Mouse (Mus musculus): ENCODE measurements around the gene Pik3c2a. TPM values are rescaled to one million over a fixed set of nuclear protein-coding genes. Genes with fewer than 3 reads are reported as not detected.

Gene Pik3c2a
- polyA plus RNA-seq, 1 experiment from 2014 or later: 22.3 TPM

DNA sequence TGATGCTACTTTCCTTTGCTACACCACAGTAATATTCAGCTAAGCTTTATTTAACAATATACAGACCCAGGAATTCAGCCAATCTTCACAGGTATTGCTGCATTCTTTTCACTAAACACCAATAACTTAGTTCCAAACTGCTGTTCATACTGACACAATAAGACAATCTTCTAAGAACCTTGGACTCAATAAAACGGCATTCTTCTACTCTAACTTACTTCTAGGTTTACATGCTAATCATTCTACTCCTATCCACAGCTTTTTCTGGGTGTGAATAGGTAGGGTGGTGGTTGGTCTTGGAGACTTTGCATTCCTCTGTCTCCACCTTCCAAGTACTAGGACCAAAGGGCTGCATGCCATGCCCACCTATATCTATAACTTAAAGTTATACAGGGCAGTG is 69.0 kb downstream of the Pik3c2a start:
- Histone ChIP-seq H3K27ac (no peak overlapping the region), H3K9me3 (no peaks in the 10 kb centered on the region), H3K27me3 (replicated peaks) (no peaks in the 10 kb centered on the region), H3K9ac (no peak overlapping the region), H3K4me2 (replicated peaks) (no peak overlapping the region), H3K4me1 (replicated peaks) (no peaks in the 10 kb centered on the region), H3K36me3 (0 out of 2 replicates have a peak, but pooled peaks cover 2% of the 10 kb centered on the region), H3K4me3 (replicated peaks) (no peak overlapping the region)
- 74% methylated on average over 1 of the region's 1 CpGs for WGBS
- ATAC-seq: peak; percentile 65

DNA sequence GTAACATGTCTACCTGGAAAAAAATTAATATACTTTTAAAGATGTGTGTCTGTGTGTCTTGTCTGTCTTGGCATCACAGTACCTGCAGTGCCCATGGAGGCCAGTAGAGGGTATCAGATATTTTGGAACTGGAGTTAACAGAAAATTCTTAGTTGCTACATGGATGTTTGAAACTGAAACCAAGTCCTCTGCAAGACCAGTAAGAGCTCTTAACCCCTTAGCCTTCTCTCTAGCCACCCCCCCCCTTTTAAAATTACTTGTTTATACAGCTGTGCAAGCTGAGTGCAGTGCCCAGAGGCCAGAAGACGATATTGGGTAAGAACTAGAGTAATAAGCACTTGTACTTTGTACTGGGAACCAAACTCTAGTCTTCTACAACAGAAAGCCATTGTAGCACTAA is 107.0 kb downstream of the Pik3c2a start:
- peak; percentile 66 for ATAC-seq
- 0 out of 2 replicates have a peak overlapping the region, but pooled peaks have one; percentile 4 for H3K27ac ChIP-seq
- H3K9me3 ChIP-seq: no peaks in the 10 kb centered on the region
- 0 out of 2 replicates have a peak overlapping the region, but pooled peaks have one; percentile 2 for H3K4me2 ChIP-seq (replicated peaks)
- no peak overlapping the region for H3K4me3 ChIP-seq (replicated peaks)
- peaks cover 5% of the 10 kb centered on the region; the same call in 1 of the 2 replicates for H3K36me3 ChIP-seq
- WGBS: 8% methylated on average over 1 of the region's 1 CpGs
- H3K9ac ChIP-seq: no peak overlapping the region
- no peaks in the 10 kb centered on the region for H3K27me3 ChIP-seq (replicated peaks)
- H3K4me1 ChIP-seq (replicated peaks): no peaks in the 10 kb centered on the region

DNA sequence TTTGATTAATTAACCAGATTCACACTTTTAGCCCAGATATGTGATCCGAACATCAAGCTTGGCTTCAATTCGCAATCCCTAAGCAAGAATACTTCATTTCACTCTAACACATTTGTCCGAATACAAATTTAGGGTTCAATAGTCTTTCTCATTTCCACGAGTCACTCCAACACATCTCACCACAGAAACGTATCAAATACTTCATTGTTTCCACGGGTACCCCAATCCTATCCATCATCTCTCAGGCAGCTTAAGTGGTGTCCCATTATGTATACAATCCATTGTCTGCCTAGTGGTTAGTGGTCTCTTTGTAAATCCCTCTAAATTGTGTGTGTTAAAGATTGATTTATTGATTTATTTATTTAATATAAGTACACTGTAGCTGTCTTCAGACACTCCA is 108.1 kb downstream of the Pik3c2a start:
- Histone ChIP-seq H3K4me3 (replicated peaks) (0 out of 2 replicates have a peak overlapping the region, but pooled peaks have one; percentile 80), H3K4me1 (replicated peaks) (no peaks in the 10 kb centered on the region), H3K9me3 (no peaks in the 10 kb centered on the region), H3K36me3 (peaks cover 9% of the 10 kb centered on the region; the same call in 1 of the 2 replicates), H3K9ac (no peak overlapping the region; the same call in 1 of the 2 replicates), H3K27me3 (replicated peaks) (no peaks in the 10 kb centered on the region), H3K4me2 (replicated peaks) (peak overlapping the region; percentile 75), H3K27ac (no peak overlapping the region)
- WGBS: 71% methylated on average over 6 of the region's 6 CpGs
- ATAC-seq: no peak

DNA sequence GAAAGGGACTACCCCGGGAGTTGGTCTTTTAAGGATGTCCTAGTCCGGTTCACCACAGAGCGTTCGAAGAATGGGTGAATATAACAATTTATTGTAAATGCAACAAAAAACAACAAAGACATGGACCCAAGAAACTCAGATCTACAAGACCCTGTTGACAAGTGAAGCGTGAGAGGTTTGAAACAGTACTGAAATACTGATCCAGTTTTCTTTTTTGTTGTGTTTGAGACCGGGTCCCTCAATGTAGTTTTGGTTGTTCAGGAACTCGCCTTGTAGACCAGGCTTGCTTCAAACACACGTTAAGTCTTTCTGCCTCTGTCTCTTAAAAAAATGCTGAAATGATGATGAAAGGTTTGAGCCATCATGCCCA is 108.6 kb downstream of the Pik3c2a start:
- H3K4me1 ChIP-seq (replicated peaks): no peaks in the 10 kb centered on the region
- H3K9me3 ChIP-seq: no peaks in the 10 kb centered on the region
- peak overlapping the region; percentile 75 for H3K4me2 ChIP-seq (replicated peaks)
- peak overlapping the region; percentile 86 for H3K27ac ChIP-seq
- peak overlapping the region; percentile 80 for H3K4me3 ChIP-seq (replicated peaks)
- H3K27me3 ChIP-seq (replicated peaks): no peaks in the 10 kb centered on the region
- ATAC-seq: no peak
- H3K9ac ChIP-seq: peak overlapping the region; percentile 93
- WGBS: 11% methylated on average over 8 of the region's 8 CpGs
- H3K36me3 ChIP-seq: peaks cover 12% of the 10 kb centered on the region

DNA sequence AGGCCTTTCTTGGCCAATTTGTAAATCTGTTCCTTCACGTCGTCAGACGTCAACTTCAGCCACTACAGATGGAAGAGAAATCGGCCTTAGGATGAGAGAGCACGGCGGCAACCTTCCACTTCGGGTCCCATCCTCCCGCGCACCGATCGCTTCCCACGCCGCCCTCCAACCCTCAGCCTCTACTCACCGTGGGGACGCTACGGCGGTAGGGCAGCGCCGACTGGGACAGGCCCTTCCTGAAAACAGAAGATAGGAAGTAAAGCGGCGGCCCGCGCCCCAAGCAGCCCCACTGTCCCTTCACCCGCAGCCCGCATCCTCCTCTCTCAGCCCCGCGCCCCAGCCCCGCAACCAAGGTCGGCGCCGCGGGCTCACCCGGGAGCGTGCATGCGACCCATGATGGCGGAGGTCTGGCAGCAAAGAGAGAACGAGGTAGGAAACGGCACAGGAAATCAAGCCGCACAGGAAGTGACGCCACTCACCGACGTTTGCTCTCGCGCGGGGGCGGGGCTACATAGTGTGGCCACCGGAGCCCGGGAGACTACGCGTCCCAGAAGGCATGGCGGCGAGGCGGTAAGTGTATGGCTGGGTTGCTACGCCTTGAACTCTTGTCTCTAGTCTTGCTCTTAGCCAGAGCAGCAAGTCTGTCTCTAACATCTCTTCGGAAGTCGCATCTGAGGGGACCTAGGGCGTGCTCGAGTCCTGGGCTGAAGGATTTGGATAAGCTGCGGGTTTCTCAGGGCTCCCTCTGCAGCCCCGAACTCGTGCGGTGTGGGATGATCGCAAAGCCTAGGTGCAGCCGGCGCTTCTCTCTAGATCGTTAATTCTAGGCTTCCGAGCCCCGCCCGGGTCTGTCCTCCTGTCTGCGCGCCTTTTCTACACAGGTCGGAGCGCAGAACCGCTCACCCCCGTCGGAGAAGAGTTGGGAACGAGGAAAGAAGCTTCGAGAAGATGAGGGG is 109.3 kb downstream of the Pik3c2a start, which contains the start of gene Rps13:
Gene Rps13, minus strand, starts transcription at position 483 of the 956 bp plus-strand sequence.
- WGBS: under 1% methylated on average over 78 of the region's 78 CpGs
- no peaks in the 10 kb centered on the region for H3K27me3 ChIP-seq (replicated peaks)
- peak; percentile 99 for ATAC-seq
- H3K9me3 ChIP-seq: no peaks in the 10 kb centered on the region
- H3K9ac ChIP-seq: peak within 1 kb of the TSS; percentile 93
- no peaks in the 10 kb centered on the region for H3K4me1 ChIP-seq (replicated peaks)
- peak within 1 kb of the TSS; percentile 75 for H3K4me2 ChIP-seq (replicated peaks)
- H3K4me3 ChIP-seq (replicated peaks): peak within 1 kb of the TSS; percentile 80
- peak within 1 kb of the TSS; percentile 86 for H3K27ac ChIP-seq
- H3K36me3 ChIP-seq: peaks cover 12% of the 10 kb centered on the region

DNA sequence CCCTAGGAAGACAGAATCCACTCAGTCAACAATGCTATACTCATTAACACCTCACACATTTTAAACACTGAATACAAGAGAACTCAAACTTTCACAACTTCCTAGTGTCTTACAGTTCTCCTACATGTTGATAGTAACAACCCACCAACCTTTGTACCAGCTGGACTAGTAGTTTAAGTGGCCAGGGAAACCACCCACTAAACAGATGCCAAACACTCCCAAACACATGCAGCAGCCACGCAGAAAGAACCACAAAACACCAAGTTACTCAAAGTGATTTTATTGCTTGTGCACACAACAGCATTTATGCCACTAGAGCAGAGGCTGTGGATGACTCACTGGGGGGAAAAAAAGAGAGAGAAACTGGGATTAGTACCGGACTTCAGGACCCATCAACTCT is 112.0 kb downstream of the Pik3c2a start:
- Histone ChIP-seq H3K4me2 (replicated peaks) (no peak overlapping the region), H3K4me3 (replicated peaks) (no peak overlapping the region), H3K4me1 (replicated peaks) (no peaks in the 10 kb centered on the region), H3K27ac (no peak overlapping the region), H3K9ac (no peak overlapping the region), H3K36me3 (peaks cover 12% of the 10 kb centered on the region), H3K9me3 (no peaks in the 10 kb centered on the region), H3K27me3 (replicated peaks) (no peaks in the 10 kb centered on the region)
- WGBS: 86% methylated on average over 2 of the region's 2 CpGs
- ATAC-seq: no peak

DNA sequence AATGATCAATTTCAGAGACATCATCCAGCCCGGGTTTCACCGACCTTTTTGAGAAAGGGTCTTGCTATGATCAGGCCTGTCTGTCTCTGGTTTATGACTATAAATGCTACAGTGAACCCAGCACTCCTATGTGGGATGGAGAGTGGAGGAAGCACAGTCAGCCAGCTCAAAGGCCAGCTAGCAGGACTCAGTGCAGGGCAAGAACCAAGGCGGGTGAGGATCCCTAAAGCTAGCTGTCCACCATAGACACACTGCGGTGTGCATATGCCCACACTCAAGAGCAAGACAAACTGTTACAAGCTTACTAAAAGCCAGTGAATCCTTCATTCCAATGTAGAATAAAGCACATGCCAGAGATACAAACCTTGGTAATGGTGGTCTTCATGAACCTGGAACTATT is 113.4 kb downstream of the Pik3c2a start:
- no peak overlapping the region for H3K4me2 ChIP-seq (replicated peaks)
- no peaks in the 10 kb centered on the region for H3K4me1 ChIP-seq (replicated peaks)
- peaks cover 12% of the 10 kb centered on the region for H3K36me3 ChIP-seq
- H3K4me3 ChIP-seq (replicated peaks): no peak overlapping the region
- H3K27ac ChIP-seq: no peak overlapping the region
- no peak overlapping the region for H3K9ac ChIP-seq
- no peaks in the 10 kb centered on the region for H3K9me3 ChIP-seq
- no peak for ATAC-seq
- WGBS: 85% methylated on average over 4 of the region's 4 CpGs
- no peaks in the 10 kb centered on the region for H3K27me3 ChIP-seq (replicated peaks)

DNA sequence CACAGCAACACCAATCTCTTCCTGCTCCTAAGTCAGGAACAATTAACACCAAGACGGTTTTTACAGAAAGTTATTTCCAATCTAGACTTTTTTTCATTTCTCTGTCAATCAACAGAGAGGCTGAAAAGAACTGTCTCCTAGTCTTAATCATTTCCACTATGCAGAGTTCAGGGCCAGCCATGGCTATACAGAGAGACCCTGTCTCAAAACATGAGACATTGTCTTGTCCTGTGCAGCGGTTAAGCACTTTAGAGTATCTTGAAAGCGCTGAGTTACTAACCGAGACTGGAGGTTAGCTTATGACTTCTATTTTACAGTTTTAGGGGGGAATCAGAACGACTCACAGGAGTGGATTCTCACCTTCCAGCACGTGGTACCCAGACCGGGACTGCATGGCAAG is 114.5 kb downstream of the Pik3c2a start:
- Histone ChIP-seq H3K4me1 (replicated peaks) (no peaks in the 10 kb centered on the region), H3K4me3 (replicated peaks) (no peak overlapping the region), H3K27ac (no peak overlapping the region), H3K9ac (no peak overlapping the region), H3K27me3 (replicated peaks) (no peaks in the 10 kb centered on the region), H3K9me3 (no peaks in the 10 kb centered on the region), H3K4me2 (replicated peaks) (no peak overlapping the region), H3K36me3 (peaks cover 12% of the 10 kb centered on the region)
- WGBS: 77% methylated on average over 7 of the region's 7 CpGs
- no peak for ATAC-seq

DNA sequence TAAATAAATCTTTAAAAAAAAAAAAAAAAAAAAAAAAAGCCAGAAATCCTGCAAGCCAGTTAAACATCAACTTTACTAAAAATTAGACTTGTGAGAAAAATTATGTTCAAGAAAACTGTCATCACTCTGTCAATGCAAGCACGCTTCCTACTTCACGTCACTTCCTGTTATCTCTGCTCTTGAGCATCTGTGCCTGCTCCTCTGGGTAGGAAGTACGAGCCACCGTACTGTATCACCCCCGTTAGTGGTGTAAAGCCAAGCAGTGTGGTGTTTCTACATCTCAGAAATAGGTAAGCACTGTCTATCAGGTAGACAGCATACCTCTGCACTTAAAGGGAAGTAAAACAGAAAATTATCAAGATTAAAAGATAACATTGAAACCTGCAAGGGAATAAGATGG is 115.3 kb downstream of the Pik3c2a start:
- Histone ChIP-seq H3K4me3 (replicated peaks) (no peak overlapping the region), H3K27ac (no peak overlapping the region), H3K27me3 (replicated peaks) (no peaks in the 10 kb centered on the region), H3K4me2 (replicated peaks) (no peak overlapping the region), H3K4me1 (replicated peaks) (no peaks in the 10 kb centered on the region), H3K9me3 (no peaks in the 10 kb centered on the region), H3K36me3 (peaks cover 12% of the 10 kb centered on the region), H3K9ac (no peak overlapping the region)
- 80% methylated on average over 5 of the region's 5 CpGs for WGBS
- ATAC-seq: no peak

DNA sequence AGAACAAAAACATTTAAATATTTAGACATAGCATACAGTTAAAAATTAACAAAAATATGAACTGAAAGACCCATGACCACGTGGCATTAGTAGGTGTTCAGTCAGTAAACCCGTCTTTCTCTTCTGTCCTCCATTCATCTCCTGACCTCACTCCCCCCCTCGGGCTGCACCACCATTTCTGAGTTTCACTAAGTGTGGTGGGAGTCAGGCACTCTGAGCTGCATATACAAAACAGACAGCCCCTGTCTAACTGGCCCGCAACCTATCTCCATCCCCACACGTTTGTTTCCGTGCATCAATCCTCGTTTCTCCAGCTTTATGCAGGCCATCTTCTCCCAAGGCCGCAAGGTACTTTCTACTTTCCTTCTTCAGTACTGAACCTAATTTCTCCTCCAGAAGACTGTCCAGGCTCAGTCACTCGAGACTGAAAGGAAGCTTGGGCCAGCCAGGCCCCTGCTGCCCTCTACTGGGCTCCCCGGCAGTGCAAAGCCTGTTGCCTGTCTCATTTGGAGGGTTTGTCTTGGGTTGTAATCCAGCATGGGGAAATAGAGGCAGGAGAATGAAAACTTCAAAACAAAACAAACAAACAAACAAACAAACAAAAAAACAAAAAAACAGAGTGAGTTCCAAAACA is 119.8 kb downstream of the Pik3c2a start:
- Histone ChIP-seq H3K36me3 (no peaks in the 10 kb centered on the region), H3K27me3 (replicated peaks) (no peaks in the 10 kb centered on the region), H3K4me1 (replicated peaks) (no peaks in the 10 kb centered on the region), H3K4me3 (replicated peaks) (no peak overlapping the region), H3K4me2 (replicated peaks) (0 out of 2 replicates have a peak overlapping the region, but pooled peaks have one; percentile 20), H3K27ac (no peak overlapping the region), H3K9me3 (no peaks in the 10 kb centered on the region), H3K9ac (no peak overlapping the region)
- WGBS: 24% methylated on average over 10 of the region's 10 CpGs
- ATAC-seq: peak; percentile 89

DNA sequence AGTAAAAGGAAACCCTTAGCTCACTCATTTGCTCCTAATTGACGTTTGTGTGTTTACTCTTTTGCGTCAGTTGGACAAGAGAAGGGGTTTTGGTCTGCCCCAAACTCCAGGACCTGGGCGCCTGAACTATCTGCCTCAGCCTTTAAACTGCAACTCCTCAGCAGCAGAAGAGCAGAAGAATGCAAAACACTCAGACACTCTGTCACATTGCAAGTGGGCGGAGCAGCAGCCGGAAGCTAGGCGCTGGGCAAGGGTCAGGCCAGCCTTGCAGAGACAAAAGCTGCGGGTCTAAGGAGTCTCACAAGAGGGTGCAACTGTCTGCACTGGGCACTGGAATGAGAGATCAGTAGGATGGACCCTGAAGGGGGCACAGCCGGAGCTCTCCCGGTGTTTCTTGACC is 133.8 kb downstream of the Pik3c2a start:
- no peaks in the 10 kb centered on the region for H3K9me3 ChIP-seq
- no peaks in the 10 kb centered on the region for H3K36me3 ChIP-seq
- H3K4me2 ChIP-seq (replicated peaks): peak overlapping the region; percentile 96
- H3K9ac ChIP-seq: peak overlapping the region; percentile 32; the same call in 1 of the 2 replicates
- peak; percentile 40 for ATAC-seq
- H3K27ac ChIP-seq: peak overlapping the region; percentile 91
- peaks cover 3% of the 10 kb centered on the region; the same call in 1 of the 2 replicates for H3K27me3 ChIP-seq (replicated peaks)
- 11% methylated on average over 9 of the region's 9 CpGs for WGBS
- 0 out of 2 replicates have a peak overlapping the region, but pooled peaks have one; percentile 68 for H3K4me3 ChIP-seq (replicated peaks)
- H3K4me1 ChIP-seq (replicated peaks): 0 out of 2 replicates have a peak, but pooled peaks cover 10% of the 10 kb centered on the region

DNA sequence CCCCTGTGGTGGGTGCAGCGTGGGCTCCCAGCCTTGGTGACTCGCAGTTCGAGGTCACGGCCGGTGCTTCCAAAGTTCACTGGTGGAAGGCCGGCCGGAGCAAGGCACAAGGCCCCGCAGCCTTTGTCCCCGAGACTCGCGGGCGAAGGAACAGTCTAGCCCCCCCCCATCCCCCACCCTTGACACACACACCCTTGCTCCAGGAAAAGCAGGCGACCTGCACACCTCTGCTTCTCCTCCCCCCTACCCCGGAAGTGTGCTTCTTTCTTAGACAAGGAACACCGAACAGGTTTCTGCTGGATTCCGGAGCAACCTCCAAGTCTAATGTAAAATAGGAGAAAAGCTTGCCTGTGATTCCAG is 134.6 kb downstream of the Pik3c2a start:
- peak overlapping the region; percentile 91 for H3K27ac ChIP-seq
- peak overlapping the region; percentile 46 for H3K9ac ChIP-seq
- no peaks in the 10 kb centered on the region for H3K9me3 ChIP-seq
- ATAC-seq: peak; percentile 84
- H3K4me1 ChIP-seq (replicated peaks): 0 out of 2 replicates have a peak, but pooled peaks cover 10% of the 10 kb centered on the region
- H3K4me3 ChIP-seq (replicated peaks): peak overlapping the region; percentile 68
- peaks cover 3% of the 10 kb centered on the region; the same call in 1 of the 2 replicates for H3K27me3 ChIP-seq (replicated peaks)
- no peaks in the 10 kb centered on the region for H3K36me3 ChIP-seq
- H3K4me2 ChIP-seq (replicated peaks): peak overlapping the region; percentile 96
- 4% methylated on average over 16 of the region's 16 CpGs for WGBS

Data from intestine, embryonic 15.5 days (tissue).